Mouse (Mus musculus) heart, embryonic 14.5 days (tissue): ENCODE results near the gene Abca12. TPM values are rescaled to one million over a fixed set of nuclear protein-coding genes. Genes with fewer than 3 reads are reported as not detected.

Experiments used
- ATAC-seq: fragments of 200-750 bp; cut with Nextera tagmentation; 2 replicates; pipeline ENCODE4 v1.8.0; 2017; ENCODE audit warnings: low read depth, moderate TSS enrichment; ENCODE audit not compliant: insufficient number of reproducible peaks, insufficient read depth, low FRiP score
- H3K27ac ChIP-seq, 2 experiments: fragments of 200-500 bp in 1 of 2; fragments of 300-500 bp in 1 of 2; sonication (generic) in 1 of 2; replicated peaks in 1 of 2; 2 replicates each; pipeline ENCODE4 v1.5.1; 2012 to 2014; ENCODE audit warnings: low read depth in 2 of 2, low read length in 2 of 2, control low read depth in 1 of 2, mild to moderate bottlenecking in 1 of 2, mixed read lengths in 1 of 2; ENCODE audit not compliant: control insufficient read depth in 1 of 2, insufficient read depth in 1 of 2
- H3K27me3 ChIP-seq: fragments of 300-500 bp; sonication (generic); 2 replicates; pipeline ENCODE4 v1.6.1; 2014; ENCODE audit warnings: mild to moderate bottlenecking, low read length, control low read depth; ENCODE audit not compliant: control insufficient read depth, insufficient read depth
- H3K36me3 ChIP-seq: fragments of 300-500 bp; sonication (generic); 2 replicates; pipeline ENCODE4 v1.6.1; 2014; ENCODE audit warnings: mild to moderate bottlenecking, control low read depth, low read length, mixed read lengths; ENCODE audit not compliant: control insufficient read depth, insufficient read depth
- H3K4me1 ChIP-seq, 2 experiments: fragments of 200-500 bp in 1 of 2; fragments of 300-500 bp in 1 of 2; sonication (generic) in 1 of 2; 2 replicates each; pipeline ENCODE4 v1.6.1; 2012 to 2014; ENCODE audit warnings: low read length in 2 of 2, control low read depth in 1 of 2, mixed read lengths in 1 of 2; ENCODE audit not compliant: control insufficient read depth in 2 of 2, insufficient read depth in 2 of 2
- H3K4me2 ChIP-seq: fragments of 300-500 bp; sonication (generic); 2 replicates; pipeline ENCODE4 v1.6.1; 2014; ENCODE audit warnings: mild to moderate bottlenecking, low read length
- H3K4me3 ChIP-seq, 2 experiments: fragments of 200-500 bp in 1 of 2; fragments of 300-500 bp in 1 of 2; sonication (generic) in 1 of 2; 2 replicates each; pipeline ENCODE4 v1.5.1; 2012 to 2014; ENCODE audit warnings: low read length in 2 of 2, mild to moderate bottlenecking in 2 of 2, control low read depth in 1 of 2, low read depth in 1 of 2, moderate library complexity in 1 of 2; ENCODE audit not compliant: control insufficient read depth in 1 of 2, insufficient read depth in 1 of 2
- H3K9ac ChIP-seq: fragments of 300-500 bp; sonication (generic); 2 replicates; pipeline ENCODE4 v1.6.1; 2014; ENCODE audit warnings: mild to moderate bottlenecking, low read length
- H3K9me3 ChIP-seq: fragments of 300-500 bp; sonication (generic); 2 replicates; pipeline ENCODE4 v1.6.1; 2016; ENCODE audit warnings: low read length, control low read depth; ENCODE audit not compliant: control insufficient read depth
- WGBS: fragments of 180-500 bp; shearing (Covaris S2); extraction: QIAGEN DNeasy Blood & Tissue Kit; methylation state at CpG from one replicate; pipeline ENCODE4 v1.1.7; 2014; 5-methylcytosine and 5-hydroxymethylcytosine counted together
- polyA plus RNA-seq: library from polyadenylated mRNA; unstranded; fragments of >200 nt; fragmentation: Nextera tagmentation; extraction: Ambion mirVana; gene quantifications from 2 replicates; pipeline ENCODE4 v1.2.1, GENCODE M21; 2014

Gene Abca12
- polyA plus RNA-seq, 1 experiment from 2014 or later: 0.11 TPM

- no peak overlapping the region for H3K9ac ChIP-seq
- no peaks in the 10 kb centered on the region for H3K27me3 ChIP-seq
- H3K4me3 ChIP-seq: no peak overlapping the region
- no peaks in the 10 kb centered on the region for H3K36me3 ChIP-seq
- H3K27ac ChIP-seq: no peak overlapping the region
- no peaks in the 10 kb centered on the region for H3K9me3 ChIP-seq
- H3K4me1 ChIP-seq: peaks cover 0 to 3% of the 10 kb centered on the region in 2 experiments; a peak in 1 of 4 replicates
- whole genome bisulfite sequencing: 88% methylated on average over 3 of the region's 3 CpGs
- no peak for ATAC-seq
- no peak overlapping the region for H3K4me2 ChIP-seq
Observed at GRCm38 (mm10) chr1:71291917-71292316, 122.8 kb downstream of the Abca12 start.

GRCm38 (mm10) chr1:71289511-71289910 lies 125.2 kb downstream of the Abca12 start:
- no peaks in the 10 kb centered on the region for H3K27me3 ChIP-seq
- no peak overlapping the region for H3K4me2 ChIP-seq
- no peak overlapping the region for H3K4me3 ChIP-seq
- H3K27ac ChIP-seq: no peak overlapping the region
- H3K36me3 ChIP-seq: no peaks in the 10 kb centered on the region
- no peak for ATAC-seq
- no peaks in the 10 kb centered on the region for H3K9me3 ChIP-seq
- WGBS: 20% methylated on average over 5 of the region's 5 CpGs
- H3K4me1 ChIP-seq: peaks cover 0 to 3% of the 10 kb centered on the region in 2 experiments; a peak in 1 of 4 replicates
- no peak overlapping the region for H3K9ac ChIP-seq

- H3K27ac ChIP-seq: no peak overlapping the region; a peak in 1 of 4 replicates
- no peak overlapping the region for H3K4me2 ChIP-seq
- H3K4me3 ChIP-seq: no peak overlapping the region
- H3K9me3 ChIP-seq: no peaks in the 10 kb centered on the region
- H3K36me3 ChIP-seq: no peaks in the 10 kb centered on the region
- peak; percentile 73; the same call in 1 of the 2 replicates for ATAC-seq
- no peak overlapping the region for H3K9ac ChIP-seq
- no peaks in the 10 kb centered on the region for H3K27me3 ChIP-seq
- WGBS: 26% methylated on average over 5 of the region's 5 CpGs
- H3K4me1 ChIP-seq: peaks cover 2 to 6% of the 10 kb centered on the region in 2 experiments; a peak in 2 of 4 replicates
Observed at GRCm38 (mm10) chr1:71276940-71277339, 137.8 kb downstream of the Abca12 start.

- Histone ChIP-seq H3K9me3 (no peaks in the 10 kb centered on the region), H3K4me3 (no peak overlapping the region), H3K9ac (no peak overlapping the region), H3K4me2 (0 out of 2 replicates have a peak overlapping the region, but pooled peaks have one; percentile 13), H3K27me3 (no peaks in the 10 kb centered on the region), H3K27ac (no peak overlapping the region), H3K4me1 (peaks cover 2 to 6% of the 10 kb centered on the region in 2 experiments; a peak in 2 of 4 replicates), H3K36me3 (no peaks in the 10 kb centered on the region)
- ATAC-seq: no peak
- WGBS: 78% methylated on average over 7 of the region's 7 CpGs
Observed at GRCm38 (mm10) chr1:71272550-71272949, 142.2 kb downstream of the Abca12 start.

GRCm38 (mm10) chr1:71272077-71272476 lies 142.6 kb downstream of the Abca12 start:
- Histone ChIP-seq H3K4me1 (peaks cover 2 to 6% of the 10 kb centered on the region in 2 experiments; a peak in 2 of 4 replicates), H3K9ac (no peak overlapping the region), H3K36me3 (no peaks in the 10 kb centered on the region), H3K4me3 (no peak overlapping the region), H3K9me3 (no peaks in the 10 kb centered on the region), H3K27ac (no peak overlapping the region), H3K27me3 (no peaks in the 10 kb centered on the region), H3K4me2 (0 out of 2 replicates have a peak overlapping the region, but pooled peaks have one; percentile 13)
- ATAC-seq: no peak
- 39% methylated on average over 8 of the region's 8 CpGs for WGBS

GRCm38 (mm10) chr1:71270083-71270482 lies 144.6 kb downstream of the Abca12 start:
- H3K4me1 ChIP-seq: peaks cover 2 to 6% of the 10 kb centered on the region in 2 experiments; a peak in 2 of 4 replicates
- H3K27me3 ChIP-seq: no peaks in the 10 kb centered on the region
- no peaks in the 10 kb centered on the region for H3K9me3 ChIP-seq
- H3K27ac ChIP-seq: no peak overlapping the region
- H3K9ac ChIP-seq: no peak overlapping the region
- H3K4me2 ChIP-seq: no peak overlapping the region
- H3K4me3 ChIP-seq: no peak overlapping the region
- WGBS: 94% methylated on average over 3 of the region's 3 CpGs
- H3K36me3 ChIP-seq: no peaks in the 10 kb centered on the region
- no peak for ATAC-seq

- no peak overlapping the region for H3K4me2 ChIP-seq
- no peak overlapping the region for H3K27ac ChIP-seq
- H3K36me3 ChIP-seq: no peaks in the 10 kb centered on the region
- H3K4me1 ChIP-seq: no peaks in the 10 kb centered on the region
- no peak overlapping the region for H3K4me3 ChIP-seq
- H3K9ac ChIP-seq: no peak overlapping the region
- no peaks in the 10 kb centered on the region for H3K9me3 ChIP-seq
- no peaks in the 10 kb centered on the region for H3K27me3 ChIP-seq
- no peak for ATAC-seq
- WGBS: 85% methylated on average over 8 of the region's 8 CpGs
Observed at GRCm38 (mm10) chr1:71266630-71267029, 148.1 kb downstream of the Abca12 start.

- no peak overlapping the region for H3K4me2 ChIP-seq
- no peaks in the 10 kb centered on the region for H3K4me1 ChIP-seq
- H3K4me3 ChIP-seq: no peak overlapping the region
- no peaks in the 10 kb centered on the region for H3K9me3 ChIP-seq
- H3K27me3 ChIP-seq: no peaks in the 10 kb centered on the region
- H3K9ac ChIP-seq: no peak overlapping the region
- 91% methylated on average over 7 of the region's 7 CpGs for WGBS
- ATAC-seq: no peak
- no peak overlapping the region for H3K27ac ChIP-seq
- no peaks in the 10 kb centered on the region for H3K36me3 ChIP-seq
Observed at GRCm38 (mm10) chr1:71263532-71263931, 151.2 kb downstream of the Abca12 start.
